Mouse (Mus musculus): ENCODE data around the gene Ccr4.

DNA sequence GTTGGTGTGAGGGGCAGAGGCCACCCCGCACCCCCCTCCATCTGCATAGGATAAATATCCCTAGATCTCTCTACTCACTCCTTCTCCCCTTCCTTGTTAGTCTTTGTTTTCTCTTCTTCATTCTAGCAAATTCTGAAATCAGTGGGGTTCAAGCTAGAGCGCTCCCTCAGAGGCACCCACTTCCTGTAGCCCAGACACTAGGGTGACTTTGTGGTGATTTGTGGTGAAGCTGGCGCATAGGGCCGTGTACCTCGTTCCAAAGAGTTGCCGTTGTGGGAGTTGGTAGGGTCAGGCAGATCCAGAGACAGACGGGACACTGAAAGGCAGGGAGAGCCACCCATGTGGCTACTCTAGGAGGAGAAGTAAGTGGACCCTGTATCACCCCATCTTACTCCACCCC lies 42.1 kb downstream of the Ccr4 start:
- TF ChIP-seq EP300 (IDR thresholded peaks at IDR 0.05; ENCODE audit: low read depth) (no peak), CTCF (IDR thresholded peaks at IDR 0.05; ENCODE audit: low read depth) (no peak)

Data from liver, postnatal 0 days (tissue).